Mouse (Mus musculus): ENCODE measurements around the gene Vmn1r87. TPM values are rescaled to one million over a fixed set of nuclear protein-coding genes. Genes with fewer than 3 reads are reported as not detected.

The Vmn1r87 gene
- not detected in 3 replicates for total RNA-seq (2017)

GRCm38 (mm10) chr7:13140057-13140456, at the start of gene Vmn1r87:
Gene Vmn1r87, minus strand, starts transcription at chr7:13140157.
- no peak for ATAC-seq (replicated peaks; ENCODE audit: insufficient number of reproducible peaks, low FRiP score, low TSS enrichment, poor library complexity, severe bottlenecking)

GRCm38 (mm10) chr7:13159268-13159667, 19.3 kb upstream of the Vmn1r87 start, which contains the start of gene Vmn1r88:
Gene Vmn1r88, plus strand, starts transcription at chr7:13159568.
- ATAC-seq (replicated peaks; ENCODE audit: insufficient number of reproducible peaks, low FRiP score, low TSS enrichment, poor library complexity, severe bottlenecking): no peak

- ATAC-seq (replicated peaks; ENCODE audit: insufficient number of reproducible peaks, low FRiP score, low TSS enrichment, poor library complexity, severe bottlenecking): no peak
Observed at GRCm38 (mm10) chr7:13137340-13137739, 2.6 kb downstream of the Vmn1r87 start.

- no peak for ATAC-seq (replicated peaks; ENCODE audit: insufficient number of reproducible peaks, low FRiP score, low TSS enrichment, poor library complexity, severe bottlenecking)
Observed at GRCm38 (mm10) chr7:13131856-13132255, 8.1 kb downstream of the Vmn1r87 start.

GRCm38 (mm10) chr7:13123554-13124153, 16.3 kb downstream of the Vmn1r87 start:
- ATAC-seq (replicated peaks; ENCODE audit: insufficient number of reproducible peaks, low FRiP score, low TSS enrichment, poor library complexity, severe bottlenecking): peak; percentile 70

DNA sequence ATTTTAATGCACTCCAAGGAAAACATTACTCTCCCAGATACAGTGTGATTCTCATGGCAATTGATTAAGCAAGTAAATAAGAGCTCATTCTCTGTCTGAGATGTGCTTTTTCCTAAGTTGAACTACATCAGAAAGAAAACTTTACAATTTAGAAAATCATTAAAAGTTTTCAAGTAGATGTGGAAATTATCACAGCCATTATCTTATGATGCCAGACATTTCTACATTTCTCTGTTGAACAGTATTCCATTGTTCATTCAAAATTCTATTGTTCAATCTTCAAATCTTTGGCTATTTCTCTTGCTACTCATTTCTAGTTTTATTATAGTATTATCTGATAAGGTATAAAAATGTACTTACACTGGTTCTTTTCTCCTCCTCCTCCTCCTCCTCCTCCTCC, 20.1 kb downstream of the Vmn1r87 start, which contains the start of gene Vmn1r86:
Gene Vmn1r86 (minus strand): TSS at position 101 of the 400 bp plus-strand sequence.
- no peak for ATAC-seq (replicated peaks; ENCODE audit: insufficient number of reproducible peaks, low FRiP score, low TSS enrichment, poor library complexity, severe bottlenecking)

- ATAC-seq (replicated peaks; ENCODE audit: insufficient number of reproducible peaks, low FRiP score, low TSS enrichment, poor library complexity, severe bottlenecking): no peak
Observed at GRCm38 (mm10) chr7:13095073-13095472, 44.9 kb downstream of the Vmn1r87 start, which contains the start of gene Vmn1r85. Gene Vmn1r85, minus strand, starts transcription at chr7:13095173.

Other genes starting within 250 kb of the Vmn1r87 start
- gene Zscan22, start 242.3 kb downstream of the Vmn1r87 start, total RNA-seq (2017): 0.75 to 3.9 TPM in 2 of 3 replicates, not detected in the other
- 534 to 585 TPM (median 572 TPM) in 3 replicates for gene Rps5, start 217.9 kb downstream of the Vmn1r87 start, total RNA-seq (2017)
- gene Rnf225, start 212.7 kb downstream of the Vmn1r87 start, total RNA-seq (2017): 0.53 TPM in 1 of 3 replicates, not detected in the others
- 0.96 to 4.5 TPM (median 1.9 TPM) in 3 replicates for gene Zfp324, start 174.3 kb downstream of the Vmn1r87 start, total RNA-seq (2017)
- gene Zfp446, start 162.3 kb downstream of the Vmn1r87 start, total RNA-seq (2017): 0.43 to 1.3 TPM (median 1.0 TPM) in 3 replicates
- 1.6 TPM in 1 of 3 replicates, not detected in the others for gene Slc27a5, start 142.0 kb downstream of the Vmn1r87 start, total RNA-seq (2017)
- gene Trim28, start 141.0 kb downstream of the Vmn1r87 start, total RNA-seq (2017): 150 to 169 TPM (median 158 TPM) in 3 replicates
- gene Zbtb45, start 130.1 kb downstream of the Vmn1r87 start, total RNA-seq (2017): 3.6 to 5.7 TPM (median 3.8 TPM) in 3 replicates
- gene Chmp2a, start 105.3 kb downstream of the Vmn1r87 start, total RNA-seq (2017): 277 to 386 TPM (median 313 TPM) in 3 replicates
- gene Ube2m, start 101.9 kb downstream of the Vmn1r87 start, total RNA-seq (2017): 44.8 to 67.8 TPM (median 54.9 TPM) in 3 replicates
- gene Mzf1, start 85.4 kb downstream of the Vmn1r87 start, total RNA-seq (2017): 0.19 to 0.48 TPM in 2 of 3 replicates, not detected in the other
- not detected in 3 replicates for gene Vmn1r85, start 45.0 kb downstream of the Vmn1r87 start, total RNA-seq (2017)
- gene Vmn1r86, start 20.2 kb downstream of the Vmn1r87 start, total RNA-seq (2017): not detected in 3 replicates
- not detected in 3 replicates for gene Vmn1r88, start 19.4 kb upstream of the Vmn1r87 start, total RNA-seq (2017)
- gene Vmn1r89, start 72.9 kb upstream of the Vmn1r87 start, total RNA-seq (2017): not detected in 3 replicates
- gene Lig1, start 137.1 kb upstream of the Vmn1r87 start, total RNA-seq (2017): 6.6 to 17.0 TPM (median 6.6 TPM) in 3 replicates
- gene Zswim9, start 138.6 kb upstream of the Vmn1r87 start, total RNA-seq (2017): 0.95 to 5.6 TPM (median 3.5 TPM) in 3 replicates
- gene Pla2g4c, start 184.5 kb upstream of the Vmn1r87 start, total RNA-seq (2017): 0.10 TPM in 1 of 3 replicates, not detected in the others

Data from monocyte, adult 5-6 weeks (primary cell).